Mouse (Mus musculus) C2C12 (cell line): ENCODE results near the gene Rims4.
A peak's percentile ranks its signal among the peaks of the same experiment; 100 is the strongest.

Experiments
- CEBPB ChIP-seq: IDR thresholded peaks from one replicate; pipeline ENCODE4 v1.6.1; 2011; ENCODE audit warnings: low read depth, mild to moderate bottlenecking, control low read depth, moderate library complexity
- CTCF ChIP-seq: IDR thresholded peaks from one replicate; pipeline ENCODE4 v1.5.1; 2011; ENCODE audit not compliant: control insufficient read depth, insufficient read depth, insufficient read length
- MAX ChIP-seq: IDR thresholded peaks from one replicate; pipeline ENCODE4 v1.6.1; 2011; ENCODE audit warnings: mild to moderate bottlenecking, control low read depth
- MYOG ChIP-seq: IDR thresholded peaks from one replicate; pipeline ENCODE4 v1.6.1; 2011; ENCODE audit not compliant: control insufficient read depth, insufficient read length; ENCODE audit errors: extremely low read depth
- USF1 ChIP-seq: IDR thresholded peaks from one replicate; pipeline ENCODE4 v1.6.1; 2011; ENCODE audit warnings: low read depth, mild to moderate bottlenecking, control low read depth, moderate library complexity

GRCm38 (mm10) chr2:163826494-163826893 is 92.0 kb downstream of the Rims4 start:
- TF ChIP-seq MYOG (no peak), CTCF (no peak), USF1 (peak; percentile 86), MAX (no peak), CEBPB (no peak)
